Mouse (Mus musculus) erythroblast, embryonic 14.5 days (primary cell): ENCODE data around the gene Dnajc7.

ENCODE experiments used
- GATA1 ChIP-seq: IDR thresholded peaks from 2 replicates; pipeline ENCODE4 v1.6.1; 2012; ENCODE audit warnings: low read length, inconsistent platforms, mixed read lengths
- TAL1 ChIP-seq: IDR thresholded peaks from 3 replicates; pipeline ENCODE4 v1.6.1; 2012; ENCODE audit warnings: low read length, inconsistent platforms, mixed read lengths

DNA sequence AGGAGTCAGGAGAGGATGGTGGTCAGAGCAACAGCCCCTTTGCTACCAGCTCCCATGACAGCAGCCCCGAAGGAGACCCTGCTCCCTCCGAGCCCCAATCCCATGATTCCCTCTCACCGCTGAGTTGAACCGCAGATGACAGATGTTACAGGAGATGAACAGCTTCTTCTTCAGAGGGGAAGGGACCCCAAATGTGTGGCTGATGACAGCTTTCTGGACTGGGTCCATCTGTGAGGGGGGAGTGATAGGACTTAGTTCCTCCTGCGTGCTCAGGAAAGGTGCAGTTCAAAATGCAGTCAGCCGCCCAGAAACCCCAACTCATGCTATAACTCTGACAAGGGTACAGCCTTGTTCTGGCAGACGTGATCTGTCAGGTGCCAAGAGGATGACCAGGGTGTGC is 14.6 kb upstream of the Dnajc7 start:
- TF ChIP-seq TAL1: no peak
- TF ChIP-seq GATA1: no peak
